ENCODE assay signal across 31 mouse cellular contexts in the genomic region with DNA sequence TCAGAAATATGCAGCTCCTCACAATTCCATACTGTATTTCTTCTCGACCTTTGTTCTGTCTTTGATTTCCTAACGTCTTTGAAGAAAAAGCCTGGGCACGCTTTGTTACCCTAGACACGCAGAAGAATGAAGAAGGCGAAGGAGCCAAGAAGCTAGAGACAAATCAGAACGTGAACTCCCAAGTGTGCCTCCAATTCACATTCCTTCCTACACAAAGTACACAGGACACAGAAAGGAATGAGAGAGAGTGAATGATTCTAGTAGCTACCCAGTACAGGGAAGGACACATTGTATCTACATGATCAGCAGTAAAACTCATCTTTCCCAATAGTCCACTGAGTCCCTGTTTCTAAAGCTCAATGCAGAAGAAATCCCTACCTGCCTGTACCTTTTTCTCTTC. TPM values are rescaled to one million over a fixed set of nuclear protein-coding genes. Genes with fewer than 3 reads are reported as not detected.
"Had no signal": no experiment of that assay in that cellular context is flagged by ENCODE, and none has a peak within 500 bp of the region (broad histone marks: within the 10 kb centered on the region; RNA-seq: fewer than 3 reads in every experiment).

No protein-coding gene starts in this region.

- H3K36me3 ChIP-seq: embryonic facial prominence, embryonic 10.5 days; embryonic facial prominence, embryonic 12.5 days; embryonic facial prominence, embryonic 13.5 days; embryonic facial prominence, embryonic 15.5 days; forebrain, embryonic 10.5 days; forebrain, embryonic 12.5 days; forebrain, embryonic 15.5 days had no signal

- H3K27ac ChIP-seq: embryonic facial prominence, embryonic 10.5 days; embryonic facial prominence, embryonic 12.5 days; embryonic facial prominence, embryonic 13.5 days; embryonic facial prominence, embryonic 15.5 days; forebrain, embryonic 10.5 days; forebrain, embryonic 12.5 days; forebrain, embryonic 13.5 days; forebrain, embryonic 15.5 days; gastrocnemius, adult 2 months; heart, adult 2 months had no signal

- H3K9ac ChIP-seq: embryonic facial prominence, embryonic 12.5 days; embryonic facial prominence, embryonic 13.5 days; embryonic facial prominence, embryonic 15.5 days; forebrain, embryonic 12.5 days; forebrain, embryonic 13.5 days; forebrain, embryonic 15.5 days; forebrain, postnatal 0 days had no signal

- H3K9me3 ChIP-seq: embryonic facial prominence, embryonic 15.5 days; forebrain, embryonic 10.5 days; forebrain, embryonic 15.5 days had no signal

- H3K27me3 ChIP-seq: embryonic facial prominence, embryonic 12.5 days; embryonic facial prominence, embryonic 13.5 days; embryonic facial prominence, embryonic 15.5 days; forebrain, embryonic 12.5 days; forebrain, embryonic 13.5 days; forebrain, embryonic 15.5 days had no signal

- ATAC-seq: forebrain, embryonic 13.5 days; forebrain, embryonic 14.5 days; forebrain, embryonic 15.5 days; forebrain, embryonic 16.5 days; forebrain, postnatal 0 days had no signal

- H3K4me2 ChIP-seq: embryonic facial prominence, embryonic 12.5 days; embryonic facial prominence, embryonic 13.5 days; embryonic facial prominence, embryonic 15.5 days; forebrain, embryonic 12.5 days; forebrain, embryonic 13.5 days; forebrain, embryonic 15.5 days had no signal

- H3K4me1 ChIP-seq: embryonic facial prominence, embryonic 10.5 days; embryonic facial prominence, embryonic 12.5 days; embryonic facial prominence, embryonic 13.5 days; embryonic facial prominence, embryonic 15.5 days; forebrain, embryonic 10.5 days; forebrain, embryonic 12.5 days; forebrain, embryonic 13.5 days; forebrain, embryonic 15.5 days had no signal

- DNase-seq: cerebellum, adult 2 months; cerebellum, adult 8-10 months; cerebellum, adult 9-10 months; cerebellum, adult 9-11 months; cerebellum, postnatal 10 days; cerebellum, postnatal 14 days; cerebellum, postnatal 25 days; cerebellum, postnatal 36 days; embryo, embryonic 11 days; forebrain, postnatal 0 days; gastrocnemius, adult 2 months; gastrocnemius, postnatal 10 days; gastrocnemius, postnatal 14 days; gastrocnemius, postnatal 25 days; gastrocnemius, postnatal 36 days; heart, adult 11 months; heart, adult 18-20 months; heart, adult 2 months had no signal

- H3K4me3 ChIP-seq: embryonic facial prominence, embryonic 10.5 days; embryonic facial prominence, embryonic 12.5 days; embryonic facial prominence, embryonic 13.5 days; embryonic facial prominence, embryonic 15.5 days; erythroblast, embryonic 14.5 days; forebrain, embryonic 10.5 days; forebrain, embryonic 12.5 days; forebrain, embryonic 13.5 days; forebrain, embryonic 15.5 days; gastrocnemius, adult 2 months; heart, adult 2 months had no signal

RNA-seq across cellular contexts. Expression of gene Klhl31, which starts 33.8 kb away (rescaled TPM):
- total RNA-seq: common myeloid progenitor, adult 5-6 weeks; granulocyte monocyte progenitor cell, adult 5-6 weeks had no signal
- polyA plus RNA-seq: erythroblast, embryonic 14.5 days had no signal
